43 mouse cellular contexts compared by ENCODE assay signal in the genomic region with DNA sequence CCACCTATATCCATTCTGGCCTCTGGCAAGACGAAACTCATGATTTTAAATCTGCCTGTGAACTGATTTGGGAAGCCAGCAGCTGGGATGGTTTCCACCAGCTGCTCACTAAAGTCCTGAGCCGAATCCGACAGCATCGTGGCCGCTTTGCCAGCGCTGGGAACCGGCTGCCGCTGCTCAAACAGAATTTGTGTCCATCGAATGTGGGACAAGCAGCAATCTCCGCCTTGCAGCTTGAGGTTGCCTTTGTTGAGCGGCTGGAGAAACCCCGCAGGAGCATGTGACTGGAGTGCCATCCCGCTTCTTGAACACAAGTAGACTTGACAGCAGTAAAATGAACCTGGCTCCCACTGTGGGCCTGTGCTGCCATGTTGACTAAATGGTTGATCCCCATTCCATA. TPM values are rescaled to one million over a fixed set of nuclear protein-coding genes. Genes with fewer than 3 reads are reported as not detected.
"Had no signal": no experiment of that assay in that cellular context is flagged by ENCODE, and none has a peak within 500 bp of the region (broad histone marks: within the 10 kb centered on the region; RNA-seq: fewer than 3 reads in every experiment).

No protein-coding gene starts in this region.

- H3K27me3 ChIP-seq: limb, embryonic 12.5 days; limb, embryonic 13.5 days; liver, embryonic 12.5 days; liver, embryonic 15.5 days had no signal

- H3K36me3 ChIP-seq: limb, embryonic 10.5 days; limb, embryonic 12.5 days; limb, embryonic 13.5 days; limb, embryonic 15.5 days; liver, embryonic 12.5 days; liver, embryonic 13.5 days; liver, embryonic 15.5 days; lung, embryonic 15.5 days; midbrain, embryonic 10.5 days; midbrain, embryonic 12.5 days; midbrain, embryonic 13.5 days; midbrain, embryonic 15.5 days had no signal

- DNase-seq: left cerebral cortex, postnatal 4 days; liver; liver, embryonic 13.5 days; liver, postnatal 0 days; lung, adult 18-20 months; lung, embryonic 14.5 days; lung, postnatal 10 days; lung, postnatal 14 days; lung, postnatal 36 days; lung, postnatal 4 days; midbrain, embryonic 14.5 days had no signal

- H3K9me3 ChIP-seq: limb, embryonic 10.5 days; limb, embryonic 12.5 days; limb, embryonic 13.5 days; limb, embryonic 15.5 days; liver, embryonic 12.5 days; liver, embryonic 13.5 days; liver, embryonic 15.5 days; lung, embryonic 15.5 days; midbrain, embryonic 10.5 days; midbrain, embryonic 13.5 days; midbrain, embryonic 15.5 days had no signal

- H3K27ac ChIP-seq: limb, embryonic 10.5 days; limb, embryonic 12.5 days; limb, embryonic 13.5 days; limb, embryonic 15.5 days; liver, embryonic 12.5 days; liver, embryonic 13.5 days; liver, embryonic 14.5 days; liver, embryonic 15.5 days; lung, embryonic 15.5 days; macrophage; midbrain, embryonic 10.5 days; midbrain, embryonic 12.5 days; midbrain, embryonic 13.5 days; midbrain, embryonic 15.5 days had no signal

- ATAC-seq: liver, embryonic 12.5 days; liver, postnatal 0 days; lung, postnatal 0 days; midbrain, embryonic 13.5 days; midbrain, embryonic 15.5 days; midbrain, embryonic 16.5 days had no signal

- H3K9ac ChIP-seq: limb, embryonic 12.5 days; limb, embryonic 13.5 days; limb, embryonic 15.5 days; liver, embryonic 12.5 days; liver, embryonic 13.5 days; liver, embryonic 14.5 days; liver, embryonic 15.5 days; liver, postnatal 0 days; lung, embryonic 14.5 days; lung, embryonic 15.5 days; midbrain, embryonic 12.5 days; midbrain, embryonic 13.5 days; midbrain, embryonic 15.5 days had no signal

- H3K4me3 ChIP-seq: limb, embryonic 10.5 days; limb, embryonic 12.5 days; limb, embryonic 13.5 days; limb, embryonic 15.5 days; liver, embryonic 12.5 days; liver, embryonic 13.5 days; liver, embryonic 15.5 days; lung, embryonic 15.5 days; megakaryocyte, embryonic 14.5 days; midbrain, embryonic 10.5 days; midbrain, embryonic 12.5 days; midbrain, embryonic 13.5 days; midbrain, embryonic 15.5 days; myocyte had no signal

- H3K4me1 ChIP-seq: limb, embryonic 15.5 days; liver, embryonic 12.5 days; liver, embryonic 13.5 days; liver, embryonic 15.5 days; lung, embryonic 15.5 days; megakaryocyte, embryonic 14.5 days; midbrain, embryonic 12.5 days; midbrain, embryonic 15.5 days had no signal

- H3K4me2 ChIP-seq: limb, embryonic 12.5 days; limb, embryonic 13.5 days; limb, embryonic 15.5 days; liver, embryonic 11.5 days; liver, embryonic 12.5 days; liver, embryonic 13.5 days; liver, embryonic 15.5 days; lung, embryonic 14.5 days; lung, embryonic 15.5 days; midbrain, embryonic 11.5 days; midbrain, embryonic 12.5 days; midbrain, embryonic 13.5 days; midbrain, embryonic 15.5 days had no signal

RNA-seq across cellular contexts. Expression of a gene that starts 13.0 kb away (rescaled TPM):
- total RNA-seq: megakaryocyte progenitor cell, adult 5-6 weeks; megakaryocyte-erythroid progenitor cell, adult 5-6 weeks; monocyte, adult 5-6 weeks had no signal
- polyA plus RNA-seq: myocyte had no signal

RNA-seq across cellular contexts. Expression of a gene that starts 31.4 kb away (rescaled TPM):
- total RNA-seq: left cerebral cortex, adult 8-10 months; left cerebral cortex, postnatal 10 days; left cerebral cortex, postnatal 14 days; left cerebral cortex, postnatal 36 days; left cerebral cortex, postnatal 4 days; liver, adult 2 months; megakaryocyte progenitor cell, adult 5-6 weeks; megakaryocyte, adult 5-6 weeks; megakaryocyte-erythroid progenitor cell, adult 5-6 weeks; midbrain, postnatal 0 days; monocyte, adult 5-6 weeks had no signal
- polyA plus RNA-seq: limb, embryonic 10.5 days; limb, embryonic 11.5 days; limb, embryonic 12.5 days; limb, embryonic 13.5 days; limb, embryonic 15.5 days; liver, adult 2 months; liver, embryonic 11.5 days; liver, embryonic 12.5 days; liver, embryonic 13.5 days; liver, embryonic 14.5 days; liver, embryonic 15.5 days; liver, embryonic 16.5 days; liver, postnatal 0 days; lung, embryonic 14.5 days; lung, embryonic 15.5 days; lung, embryonic 16.5 days; lung, postnatal 0 days; macrophage; midbrain, postnatal 0 days; myocyte had no signal
